Mouse (Mus musculus) hindbrain, postnatal 0 days (tissue): ENCODE data around the gene Sec14l1. TPM values are rescaled to one million over a fixed set of nuclear protein-coding genes. Genes with fewer than 3 reads are reported as not detected.

Source experiments
- ATAC-seq: fragments of 200-750 bp; cut with Nextera tagmentation; 2 replicates; pipeline ENCODE4 v1.8.0; 2017; ENCODE audit warnings: mild to moderate bottlenecking, moderate TSS enrichment, moderate library complexity
- DNase-seq: peaks from one replicate; pipeline ENCODE4 v3.0.0-alpha.2; 2015; ENCODE audit warnings: low spot score
- H3K27ac ChIP-seq: fragments of 300-500 bp; sonication (generic); 2 replicates; pipeline ENCODE4 v1.5.1; 2014; ENCODE audit warnings: mild to moderate bottlenecking
- H3K27me3 ChIP-seq: fragments of 300-500 bp; sonication (generic); 2 replicates; pipeline ENCODE4 v1.6.1; 2014; ENCODE audit warnings: low read length, mixed read lengths; ENCODE audit not compliant: insufficient read depth
- H3K36me3 ChIP-seq: fragments of 300-500 bp; sonication (generic); 2 replicates; pipeline ENCODE4 v1.6.1; 2014; ENCODE audit warnings: low read length, mixed read lengths; ENCODE audit not compliant: insufficient read depth
- H3K4me1 ChIP-seq: fragments of 300-500 bp; sonication (generic); 2 replicates; pipeline ENCODE4 v1.6.1; 2014; ENCODE audit warnings: antibody characterized with exemption, low read length, mixed read lengths; ENCODE audit not compliant: insufficient read depth
- H3K4me2 ChIP-seq: fragments of 300-500 bp; sonication (generic); 2 replicates; pipeline ENCODE4 v1.6.1; 2014; ENCODE audit warnings: low read depth, mild to moderate bottlenecking, low read length, moderate library complexity, mixed read lengths
- H3K4me3 ChIP-seq: fragments of 300-500 bp; sonication (generic); 2 replicates; pipeline ENCODE4 v1.5.1; 2014; ENCODE audit warnings: low read length
- H3K9ac ChIP-seq: fragments of 300-500 bp; sonication (generic); replicated peaks from 2 replicates; pipeline ENCODE4 v1.6.1; 2014; ENCODE audit warnings: mild to moderate bottlenecking, low read length, moderate library complexity, mixed read lengths
- H3K9me3 ChIP-seq: fragments of 300-500 bp; sonication (generic); 2 replicates; pipeline ENCODE4 v1.6.1; 2016; ENCODE audit warnings: low read length, mixed read lengths
- CTCF ChIP-seq: IDR thresholded peaks from 2 replicates; pipeline ENCODE4 v1.5.1; 2016; ENCODE audit warnings: antibody characterized with exemption, control low read depth, low read depth
- WGBS: fragments of 180-500 bp; shearing (Covaris S2); extraction: QIAGEN DNeasy Blood & Tissue Kit; methylation state at CpG from one replicate; pipeline ENCODE4 v1.1.7; 2014; 5-methylcytosine and 5-hydroxymethylcytosine counted together
- polyA plus RNA-seq: library from polyadenylated mRNA; unstranded; fragments of >200 nt; fragmentation: Nextera tagmentation; extraction: Ambion mirVana; gene quantifications from 2 replicates; pipeline ENCODE4 v1.2.1, GENCODE M21; 2015
- total RNA-seq: library from RNA; depleted of rRNA; stranded (reverse); fragments of >200 nt; gene quantifications from 2 replicates; pipeline ENCODE4 v1.2.3, GENCODE M21; 2014

The Sec14l1 gene
- total and polyA plus RNA-seq, 2 experiments from 2014 or later: 47.0 to 74.1 TPM

DNA sequence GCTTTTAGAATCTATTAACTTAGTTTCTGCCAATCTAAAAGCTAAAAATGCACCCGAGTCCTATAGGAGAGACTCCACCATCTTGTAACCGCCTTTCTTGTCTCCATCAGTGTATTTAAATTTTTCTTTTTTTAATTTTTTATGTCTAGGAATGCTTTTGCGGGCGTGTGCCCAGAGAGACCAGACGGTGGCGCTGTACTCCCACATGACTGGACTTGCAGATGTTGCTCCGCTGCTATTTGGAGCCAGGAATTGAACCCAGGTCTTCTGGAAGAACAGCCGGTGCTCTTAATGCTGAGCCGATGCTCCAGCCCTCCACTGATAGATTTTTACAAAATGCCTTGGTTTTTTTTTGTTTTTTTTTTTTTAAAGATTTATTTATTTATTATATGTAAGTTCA, 41.5 kb upstream of the Sec14l1 start:
- Histone ChIP-seq H3K4me2 (no peak overlapping the region), H3K9ac (no peak overlapping the region), H3K9me3 (no peaks in the 10 kb centered on the region), H3K27me3 (no peaks in the 10 kb centered on the region), H3K4me3 (no peak overlapping the region), H3K4me1 (peaks cover 13% of the 10 kb centered on the region; the same call in 1 of the 2 replicates), H3K27ac (no peak overlapping the region), H3K36me3 (0 out of 2 replicates have a peak, but pooled peaks cover under 1% of the 10 kb centered on the region)
- DNase-seq (no peak), ATAC-seq (no peak)
- 0 out of 2 replicates have a peak, but pooled peaks have one; percentile 29 for TF ChIP-seq CTCF
- WGBS: 94% methylated on average over 9 of the region's 9 CpGs

- Histone ChIP-seq H3K4me2 (peak overlapping the region; percentile 96), H3K4me1 (peaks cover 13% of the 10 kb centered on the region; the same call in 1 of the 2 replicates), H3K27ac (peak overlapping the region; percentile 79), H3K36me3 (peaks cover 24% of the 10 kb centered on the region), H3K9me3 (no peaks in the 10 kb centered on the region), H3K27me3 (no peaks in the 10 kb centered on the region), H3K9ac (peak overlapping the region; percentile 93), H3K4me3 (peak overlapping the region; percentile 88)
- DNase-seq (peak; percentile 95), ATAC-seq (peak; percentile 88)
- WGBS: under 1% methylated on average over 54 of the region's 54 CpGs
- TF ChIP-seq CTCF: peak; percentile 36; the same call in 1 of the 2 replicates
Observed at GRCm38 (mm10) chr11:117076576-117077196, 38.3 kb upstream of the Sec14l1 start.

- H3K4me2 ChIP-seq: peak overlapping the region; percentile 96
- H3K4me1 ChIP-seq: peaks cover 13% of the 10 kb centered on the region; the same call in 1 of the 2 replicates
- no peaks in the 10 kb centered on the region for H3K27me3 ChIP-seq
- peak overlapping the region; percentile 79 for H3K27ac ChIP-seq
- WGBS: 7% methylated on average over 8 of the region's 8 CpGs
- peak overlapping the region; percentile 93 for H3K9ac ChIP-seq
- H3K9me3 ChIP-seq: no peaks in the 10 kb centered on the region
- peaks cover 24% of the 10 kb centered on the region for H3K36me3 ChIP-seq
- TF ChIP-seq CTCF: no peak
- H3K4me3 ChIP-seq: peak overlapping the region; percentile 88
- no peak for DNase-seq
- ATAC-seq: no peak
Observed at GRCm38 (mm10) chr11:117077227-117077626, 37.7 kb upstream of the Sec14l1 start.

DNA sequence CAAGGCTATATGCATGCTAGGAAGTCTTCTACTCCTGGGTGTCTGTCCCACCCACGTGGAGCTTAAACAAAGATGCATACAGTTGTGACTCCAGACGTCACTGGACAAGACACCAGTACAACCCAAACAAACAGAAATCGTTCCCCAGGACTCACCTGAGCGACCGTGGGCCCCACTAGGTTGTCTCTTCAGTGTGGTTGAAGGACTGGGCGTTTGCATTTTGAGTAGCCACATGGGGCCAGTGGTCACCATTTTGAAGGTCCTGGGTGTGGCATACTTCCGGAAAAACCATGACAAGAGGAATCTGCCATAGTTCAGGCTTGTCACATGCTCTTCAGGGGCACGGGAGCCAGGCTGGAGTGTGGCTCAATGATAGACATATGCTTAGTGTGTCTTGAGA, 37.1 kb upstream of the Sec14l1 start:
- Histone ChIP-seq H3K27me3 (no peaks in the 10 kb centered on the region), H3K9ac (peak overlapping the region; percentile 93; the same call in 1 of the 2 replicates), H3K9me3 (no peaks in the 10 kb centered on the region), H3K4me2 (peak overlapping the region; percentile 96), H3K36me3 (peaks cover 24% of the 10 kb centered on the region), H3K4me3 (no peak overlapping the region), H3K4me1 (peaks cover 13% of the 10 kb centered on the region; the same call in 1 of the 2 replicates), H3K27ac (no peak overlapping the region)
- ATAC-seq: no peak
- DNase-seq: no peak
- WGBS: 82% methylated on average over 8 of the region's 8 CpGs
- no peak for TF ChIP-seq CTCF

- peaks cover 13% of the 10 kb centered on the region; the same call in 1 of the 2 replicates for H3K4me1 ChIP-seq
- ATAC-seq: no peak
Observed at GRCm38 (mm10) chr11:117078637-117079240, 36.2 kb upstream of the Sec14l1 start.

DNA sequence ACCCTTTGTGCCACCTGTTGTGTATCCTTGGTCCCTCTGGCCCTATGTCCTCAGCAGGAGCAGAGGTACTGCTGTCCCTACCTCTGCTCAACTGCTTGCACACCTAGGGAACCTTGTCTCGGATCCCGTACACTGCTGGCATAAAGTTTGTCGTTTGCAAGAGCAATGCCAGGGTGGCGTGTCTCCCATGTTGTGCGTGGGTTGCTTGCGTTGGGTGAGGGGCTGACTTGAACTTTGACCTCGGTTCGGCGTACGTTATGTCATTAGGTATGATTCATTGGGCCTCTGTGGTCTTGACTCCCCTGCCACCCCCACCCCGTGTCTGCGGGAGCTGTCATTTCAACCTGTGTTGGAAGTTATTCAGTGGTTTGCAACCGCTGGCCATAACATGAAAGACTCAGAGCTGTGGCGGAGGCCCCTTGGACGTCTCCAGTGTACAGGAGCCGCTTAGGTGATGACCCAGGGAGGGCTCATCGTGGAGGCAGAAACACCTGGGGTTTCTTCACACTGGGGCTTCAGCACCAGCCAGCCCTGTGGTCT, 35.2 kb upstream of the Sec14l1 start:
- H3K4me1 ChIP-seq: peaks cover 13% of the 10 kb centered on the region; the same call in 1 of the 2 replicates
- H3K9ac ChIP-seq: no peak overlapping the region
- H3K27me3 ChIP-seq: no peaks in the 10 kb centered on the region
- no peak overlapping the region for H3K4me2 ChIP-seq
- no peaks in the 10 kb centered on the region for H3K9me3 ChIP-seq
- no peak overlapping the region for H3K4me3 ChIP-seq
- no peak overlapping the region for H3K27ac ChIP-seq
- WGBS: 88% methylated on average over 17 of the region's 17 CpGs
- no peak for ATAC-seq
- peaks cover 24% of the 10 kb centered on the region for H3K36me3 ChIP-seq
- no peak for DNase-seq
- no peak for TF ChIP-seq CTCF

More at GRCm38 (mm10) chr11:117078637-117079240, 36.2 kb upstream of the Sec14l1 start:
- no peak overlapping the region for H3K27ac ChIP-seq
- H3K9ac ChIP-seq: no peak overlapping the region
- H3K4me2 ChIP-seq: no peak overlapping the region
- DNase-seq: no peak
- no peak for TF ChIP-seq CTCF
- peaks cover 24% of the 10 kb centered on the region for H3K36me3 ChIP-seq
- no peaks in the 10 kb centered on the region for H3K27me3 ChIP-seq
- 95% methylated on average over 12 of the region's 12 CpGs for WGBS
- no peaks in the 10 kb centered on the region for H3K9me3 ChIP-seq
- no peak overlapping the region for H3K4me3 ChIP-seq

- Histone ChIP-seq H3K4me2 (no peak overlapping the region), H3K9ac (no peak overlapping the region), H3K27me3 (no peaks in the 10 kb centered on the region), H3K4me3 (no peak overlapping the region), H3K4me1 (peaks cover 13% of the 10 kb centered on the region; the same call in 1 of the 2 replicates), H3K27ac (no peak overlapping the region), H3K9me3 (no peaks in the 10 kb centered on the region), H3K36me3 (peaks cover 24% of the 10 kb centered on the region)
- ATAC-seq: no peak
- no peak for DNase-seq
- 91% methylated on average over 11 of the region's 11 CpGs for WGBS
- TF ChIP-seq CTCF: no peak
Observed at GRCm38 (mm10) chr11:117080209-117080608, 34.8 kb upstream of the Sec14l1 start.
